Mouse (Mus musculus) spleen, adult 12 weeks (tissue): ENCODE data around the gene Ric3.

Experiments used
- DNase-seq: peaks from one replicate; pipeline ENCODE4 v3.0.0; 2022; ENCODE audit warnings: low spot score

Ric3 gene

GRCm38 (mm10) chr7:109045876-109046275 lies 37.3 kb downstream of the Ric3 start:
- DNase-seq, result no peak

- DNase-seq, result no peak
These were observed 43.7 kb downstream of the Ric3 start for GRCm38 (mm10) chr7:109039445-109039844.

DNA sequence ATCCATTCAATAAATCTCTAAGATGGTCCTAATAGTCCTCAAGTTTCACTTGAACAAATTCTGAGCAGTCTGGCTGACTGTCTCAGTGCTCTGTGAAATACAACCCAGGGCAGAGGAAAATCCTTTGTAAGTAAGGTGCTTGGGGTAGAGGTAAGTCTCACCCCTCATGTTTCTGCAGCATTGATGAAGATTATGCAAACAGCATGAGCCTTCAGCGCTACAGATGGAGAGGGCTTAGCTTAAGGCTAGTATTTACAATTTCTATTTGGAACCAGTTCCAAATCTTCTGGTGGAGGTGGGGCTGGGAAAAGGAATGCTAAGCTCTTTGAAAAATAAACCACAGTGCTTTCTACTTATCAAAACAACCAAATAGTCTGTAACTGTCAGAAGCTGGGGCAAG lies 44.1 kb downstream of the Ric3 start:
- no peak for DNase-seq

DNA sequence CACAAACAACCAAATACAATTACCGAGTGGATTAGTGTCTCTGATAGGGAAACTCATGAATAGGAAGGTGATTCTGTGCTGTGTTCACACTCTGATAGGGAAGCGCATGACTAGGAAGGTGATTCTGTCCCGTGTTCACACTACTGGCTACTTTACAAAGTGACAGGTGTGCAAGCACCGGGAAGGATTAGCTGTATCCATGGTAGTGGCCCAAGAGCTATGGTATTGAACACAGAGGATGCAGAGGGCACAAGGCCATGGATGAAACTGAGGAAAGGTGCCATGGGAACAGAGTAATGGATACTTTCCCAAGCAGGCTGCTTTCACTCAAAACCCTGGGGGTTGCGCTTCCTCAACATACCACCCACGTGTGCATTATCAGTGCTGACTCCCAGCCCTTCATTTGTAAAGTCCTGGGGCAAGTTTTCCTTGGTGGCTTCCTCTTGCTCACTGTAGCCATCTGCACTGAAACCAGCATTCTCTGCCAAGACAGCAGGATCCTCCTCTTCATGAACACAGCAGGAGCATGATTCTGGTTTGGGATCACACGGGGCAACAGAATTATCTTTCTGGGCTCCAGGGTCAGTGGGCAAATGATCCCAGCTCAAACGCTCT lies 44.9 kb downstream of the Ric3 start:
- no peak for DNase-seq

- DNase-seq, result no peak
These were observed 51.1 kb downstream of the Ric3 start for GRCm38 (mm10) chr7:109032054-109032453.

DNA sequence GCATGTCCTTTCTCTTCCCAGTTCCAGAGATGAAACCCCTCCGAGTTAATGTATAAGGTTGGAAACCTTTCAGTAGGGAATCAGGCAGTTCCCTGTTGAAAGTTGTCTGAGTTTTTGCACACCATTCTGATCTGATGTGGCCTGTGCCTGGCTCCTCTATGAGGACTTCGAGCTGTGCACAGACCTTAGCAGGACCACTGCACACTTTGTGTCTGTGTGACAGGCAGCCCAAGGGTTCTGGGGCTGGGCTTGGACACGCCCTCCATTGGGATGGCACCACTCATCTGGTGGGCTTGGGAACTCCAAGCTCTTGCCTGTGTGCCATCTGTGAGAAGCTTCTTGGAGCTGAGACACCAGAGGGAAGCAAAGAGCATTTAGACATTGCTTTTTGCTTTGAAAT lies 51.8 kb downstream of the Ric3 start:
- no peak for DNase-seq

- no peak for DNase-seq
These were observed 53.1 kb downstream of the Ric3 start for GRCm38 (mm10) chr7:109029961-109030465.

GRCm38 (mm10) chr7:109028204-109028603 lies 54.9 kb downstream of the Ric3 start:
- no peak for DNase-seq

GRCm38 (mm10) chr7:109027721-109028120 lies 55.4 kb downstream of the Ric3 start:
- DNase-seq, result no peak

GRCm38 (mm10) chr7:109026976-109027375 lies 56.2 kb downstream of the Ric3 start:
- DNase-seq, result no peak

- no peak for DNase-seq
These were observed 57.4 kb downstream of the Ric3 start for GRCm38 (mm10) chr7:109025743-109026142.

DNA sequence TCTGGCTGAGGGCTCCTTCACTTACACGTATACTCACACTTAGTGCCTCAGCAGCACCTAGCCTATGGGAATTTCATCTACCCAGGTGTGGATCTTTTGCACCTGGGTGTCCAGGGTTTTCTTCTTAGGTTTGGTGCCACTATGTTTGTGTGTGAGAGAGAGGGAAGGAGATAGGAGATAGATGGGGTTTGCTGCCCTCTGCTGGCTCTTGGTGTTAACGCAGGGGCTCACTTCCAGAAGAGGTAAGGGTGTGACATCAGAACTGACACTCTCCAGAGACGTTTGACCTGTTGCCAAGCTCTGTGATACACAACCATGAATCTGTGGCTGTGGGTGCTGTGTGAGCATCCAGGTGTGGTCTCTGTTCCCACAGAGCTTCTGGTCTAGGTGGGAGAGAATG lies 61.7 kb downstream of the Ric3 start:
- DNase-seq, result peak; percentile 12

DNA sequence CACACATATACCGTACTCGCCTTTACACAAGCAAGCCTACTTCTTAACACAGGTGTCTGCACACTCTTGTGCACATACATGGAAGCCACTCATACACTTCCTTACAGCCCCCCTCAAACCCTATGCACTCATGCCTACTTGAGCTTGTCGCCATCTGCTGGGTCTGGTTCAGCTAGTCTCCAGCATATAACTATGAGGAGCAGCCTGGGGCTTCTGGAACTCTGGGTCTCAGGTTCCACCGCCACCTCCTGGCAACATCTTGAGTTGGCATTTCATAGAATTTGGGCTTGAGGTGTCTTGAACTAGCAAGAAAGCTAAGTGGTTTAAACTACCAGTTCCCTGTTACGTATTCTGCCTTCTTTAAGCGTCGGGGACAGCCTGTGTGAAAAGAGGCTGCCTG lies 63.9 kb downstream of the Ric3 start:
- DNase-seq, result no peak

DNA sequence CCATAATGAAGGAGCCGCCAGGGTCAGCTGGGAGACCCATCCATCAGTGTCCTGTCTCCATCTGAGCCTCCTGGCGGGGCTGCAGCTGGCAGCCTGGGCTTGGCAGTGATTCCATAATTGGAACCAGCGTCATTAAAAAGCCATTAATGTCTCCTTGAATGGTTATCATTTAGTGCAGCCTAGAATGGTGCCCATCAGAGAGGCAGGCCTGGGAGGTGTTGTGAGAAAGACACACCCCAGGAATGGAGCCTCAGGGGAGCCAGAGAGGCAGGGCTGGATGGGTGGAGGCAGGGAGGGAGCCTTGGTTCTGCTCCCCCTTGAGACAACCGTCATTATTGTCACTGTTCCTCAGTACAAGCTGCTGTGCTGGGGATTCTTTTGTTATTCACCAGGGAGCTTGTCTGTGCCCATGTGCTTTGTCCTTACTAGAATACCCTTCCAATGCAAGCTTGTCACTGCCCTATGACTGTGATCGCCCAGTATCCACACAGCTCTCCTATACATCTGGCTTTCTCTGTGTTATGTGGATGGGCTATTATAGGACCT lies 66.7 kb downstream of the Ric3 start:
- no peak for DNase-seq

DNA sequence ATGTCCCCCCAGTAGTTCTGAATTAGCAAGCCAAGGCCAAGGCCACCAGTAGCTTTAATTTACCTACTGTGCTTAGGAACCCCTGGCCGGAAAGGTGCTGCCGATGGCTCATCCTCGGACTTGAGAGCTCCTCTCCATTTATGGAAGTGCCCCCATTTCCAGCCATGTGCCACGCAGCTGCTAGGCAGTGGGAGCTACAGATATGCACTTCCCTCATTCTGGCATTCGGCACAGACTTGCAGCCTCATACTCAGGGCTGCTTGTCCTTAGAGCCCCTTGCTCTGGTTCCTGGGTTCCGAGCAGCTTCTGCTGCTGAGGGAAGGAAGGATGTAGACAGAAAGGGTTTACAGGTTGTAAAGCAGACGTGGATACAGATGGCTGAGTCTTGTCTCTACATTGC lies 68.3 kb downstream of the Ric3 start:
- no peak for DNase-seq

DNA sequence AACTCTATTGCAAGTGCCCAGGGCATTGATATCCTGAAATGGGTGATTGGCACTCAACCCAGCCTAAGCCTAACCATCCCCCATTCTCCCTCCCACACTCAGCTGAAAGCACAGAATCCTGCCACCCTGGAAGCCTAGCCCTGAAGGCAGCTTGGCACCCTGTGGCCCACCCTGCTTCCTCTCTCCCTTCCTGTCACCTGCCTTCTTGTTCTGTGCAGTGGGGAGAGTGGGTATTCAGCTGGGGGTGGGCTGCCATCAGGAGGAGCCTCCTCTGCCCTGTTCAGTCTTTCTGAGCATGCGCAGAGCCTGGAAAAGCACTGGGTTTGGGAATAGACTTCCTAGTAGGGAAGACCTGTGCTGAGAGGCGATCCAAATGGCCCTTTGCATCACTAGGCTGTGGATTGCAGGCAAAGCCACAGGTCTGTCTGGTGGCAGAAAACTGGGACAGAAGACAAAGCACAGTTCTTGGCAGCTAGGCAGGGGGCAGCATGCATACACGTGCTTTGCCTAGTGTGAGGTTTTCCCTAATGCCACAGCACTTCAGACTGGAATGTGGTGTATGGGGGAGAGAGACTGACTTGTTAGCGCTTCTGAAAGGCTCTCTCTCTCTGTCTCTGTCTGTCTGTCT lies 70.0 kb downstream of the Ric3 start:
- DNase-seq, result no peak

DNA sequence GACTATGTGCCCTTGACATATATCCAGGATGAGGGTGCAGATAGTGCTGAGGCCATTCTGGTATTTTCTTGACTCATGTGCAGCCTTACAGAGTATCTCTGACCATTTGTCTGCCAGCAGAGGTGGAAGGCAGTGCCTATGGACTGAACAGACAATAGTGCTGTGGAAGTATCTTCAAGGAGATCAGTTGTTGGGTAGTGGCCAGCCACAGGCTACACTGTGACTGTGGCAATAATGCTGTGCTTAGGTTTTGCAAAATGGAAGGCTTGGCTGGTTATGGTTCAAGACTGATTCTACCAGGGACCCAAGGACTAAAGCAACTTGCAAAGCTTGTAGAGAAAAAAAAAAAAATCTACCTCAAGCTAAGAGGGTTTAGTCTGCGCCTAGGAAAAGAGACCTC lies 70.6 kb downstream of the Ric3 start:
- DNase-seq, result no peak

GRCm38 (mm10) chr7:109011596-109012180 lies 71.4 kb downstream of the Ric3 start:
- DNase-seq, result no peak

GRCm38 (mm10) chr7:109010720-109011595 lies 72.2 kb downstream of the Ric3 start:
- no peak for DNase-seq

- no peak for DNase-seq
These were observed 73.9 kb downstream of the Ric3 start for GRCm38 (mm10) chr7:109009260-109009659.

DNA sequence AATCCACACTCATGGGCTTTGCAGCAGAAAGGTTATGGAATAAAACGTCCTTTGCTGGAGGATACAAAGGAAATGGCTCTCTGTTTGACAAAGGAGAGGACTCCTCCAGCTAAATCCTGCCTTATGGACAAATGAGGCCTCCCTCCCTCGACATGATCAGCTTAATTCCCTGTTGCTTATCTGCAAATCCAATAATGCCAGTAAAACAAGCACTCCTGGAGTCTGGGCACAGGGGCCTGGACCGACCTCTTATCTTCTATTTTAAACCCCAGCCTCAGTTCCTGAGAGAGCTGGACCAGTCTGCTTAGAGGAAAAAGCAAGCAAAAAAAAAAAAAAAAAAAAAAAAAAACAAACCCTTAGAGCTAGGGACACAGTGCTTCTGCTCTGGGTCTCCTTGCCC lies 79.5 kb downstream of the Ric3 start:
- DNase-seq, result no peak

DNA sequence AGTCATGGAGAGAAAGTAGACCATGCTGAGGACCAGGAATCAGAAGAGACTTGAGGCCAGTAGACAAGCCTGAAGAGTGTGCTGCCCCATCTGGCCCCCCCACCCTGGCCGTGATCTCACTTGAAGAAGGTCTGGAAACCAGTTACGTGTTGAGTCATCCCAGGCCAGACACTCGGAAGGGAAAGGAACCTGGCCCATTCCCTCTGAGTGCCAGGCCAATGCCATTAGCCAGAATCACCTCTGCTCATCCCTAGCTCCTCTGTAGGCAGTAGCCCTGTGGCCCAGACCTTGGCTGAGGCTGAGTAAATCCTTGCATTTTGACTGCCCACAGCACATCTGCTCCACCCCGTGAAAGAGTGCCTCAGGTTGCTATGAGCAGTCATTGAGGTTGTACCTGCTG lies 81.2 kb downstream of the Ric3 start:
- no peak for DNase-seq
